Mouse (Mus musculus) ES-E14 (cell line): Measurements from ENCODE around the gene Tbc1d4. TPM values are rescaled to one million over a fixed set of nuclear protein-coding genes. Genes with fewer than 3 reads are reported as not detected.

Source experiments
- DNase-seq: peaks from one replicate; pipeline ENCODE4 v3.0.0-alpha.2; 2013; ENCODE audit warnings: low read depth, low spot score
- H3K27ac ChIP-seq: 2 replicates; pipeline ENCODE4 v1.5.1; 2012; ENCODE audit warnings: low read depth, mild to moderate bottlenecking, low read length, moderate library complexity, mixed read lengths; ENCODE audit not compliant: poor library complexity, insufficient read depth, severe bottlenecking
- H3K36me3 ChIP-seq: 2 replicates; pipeline ENCODE4 v1.6.1; 2012; ENCODE audit warnings: mild to moderate bottlenecking, low read length, moderate library complexity, mixed read lengths; ENCODE audit not compliant: control insufficient read depth, poor library complexity, insufficient read depth, severe bottlenecking
- H3K4me1 ChIP-seq, 2 experiments: fragments of 150-350 bp in 1 of 2; sonication (generic) in 1 of 2; 2 replicates each; pipeline ENCODE4 v1.6.1; 2012; ENCODE audit warnings: low read length in 2 of 2, mild to moderate bottlenecking in 1 of 2, mixed read lengths in 1 of 2; ENCODE audit not compliant: control insufficient read depth in 2 of 2, insufficient read depth in 2 of 2, poor library complexity in 1 of 2
- H3K4me3 ChIP-seq, 2 experiments: fragments of 150-350 bp in 1 of 2; sonication (generic) in 1 of 2; 2 replicates each; pipeline ENCODE4 v1.5.1; 2012; ENCODE audit warnings: low read length in 2 of 2, low read depth in 1 of 2, mild to moderate bottlenecking in 1 of 2, mixed read lengths in 1 of 2; ENCODE audit not compliant: insufficient read depth in 1 of 2, poor library complexity in 1 of 2, severe bottlenecking in 1 of 2
- H3K9ac ChIP-seq: 2 replicates; pipeline ENCODE4 v1.6.1; 2012; ENCODE audit warnings: low read depth, mild to moderate bottlenecking, low read length, mixed read lengths; ENCODE audit not compliant: poor library complexity, insufficient read depth, severe bottlenecking
- H3K9me3 ChIP-seq: fragments of 150-350 bp; sonication (generic); 2 replicates; pipeline ENCODE4 v1.6.1; 2012; ENCODE audit warnings: low read depth, mild to moderate bottlenecking, low read length; ENCODE audit not compliant: control insufficient read depth, insufficient read depth
- CHD2 ChIP-seq: IDR thresholded peaks from 2 replicates; pipeline ENCODE4 v1.6.1; 2014; ENCODE audit warnings: mild to moderate bottlenecking, low read depth, low read length, inconsistent platforms
- HCFC1 ChIP-seq: IDR thresholded peaks from 2 replicates; pipeline ENCODE4 v1.6.1; 2012; ENCODE audit warnings: low read length, inconsistent platforms, borderline replicate concordance; ENCODE audit not compliant: insufficient read depth
- MAFK ChIP-seq: IDR thresholded peaks from 2 replicates; pipeline ENCODE4 v1.6.1; 2014; ENCODE audit warnings: mild to moderate bottlenecking, low read depth, low read length, inconsistent platforms; ENCODE audit not compliant: insufficient read depth
- ZC3H11A ChIP-seq: IDR thresholded peaks from 2 replicates; pipeline ENCODE4 v1.6.1; 2012; ENCODE audit warnings: low read depth, mild to moderate bottlenecking, inconsistent platforms, low read length, borderline replicate concordance
- ZNF384 ChIP-seq: IDR thresholded peaks from 2 replicates; pipeline ENCODE4 v1.6.1; 2012; ENCODE audit warnings: low read depth, low read length, inconsistent platforms
- in situ Hi-C, 2 experiments: fragments of 600-800 bp; cut with MboI; formaldehyde crosslinking; loops; one replicate each; pipeline ENCODE4 v1.15.1; 2025; ENCODE audit warnings: low sequenced_read_pairs in 2 of 2, inconsistent platforms in 1 of 2; ENCODE audit not compliant: unreplicated experiment in 2 of 2
- total RNA-seq: library from RNA; depleted of rRNA; stranded (reverse); fragments of 300-350 nt; gene quantifications from 2 replicates; pipeline ENCODE4 v1.2.3, GENCODE M21; 2012

The Tbc1d4 gene
- total RNA-seq, 1 experiment, result 1.1 TPM

- in situ Hi-C loops, result no loop called here
- no peak overlapping the region for H3K4me3 ChIP-seq
- no peaks in the 10 kb centered on the region for H3K9me3 ChIP-seq
- no peak overlapping the region for H3K27ac ChIP-seq
- DNase-seq, result no peak
- no peak overlapping the region for H3K9ac ChIP-seq
- no peaks in the 10 kb centered on the region for H3K36me3 ChIP-seq
- H3K4me1 ChIP-seq, result peaks cover 0 to 2% of the 10 kb centered on the region in 2 experiments; a peak in 1 of 4 replicates
- no peak for TF ChIP-seq MAFK
- no peak for TF ChIP-seq CHD2
- TF ChIP-seq HCFC1, result no peak
- no peak for TF ChIP-seq ZC3H11A
These were observed 90.7 kb downstream of the Tbc1d4 start for GRCm38 (mm10) chr14:101518259-101518658.

DNA sequence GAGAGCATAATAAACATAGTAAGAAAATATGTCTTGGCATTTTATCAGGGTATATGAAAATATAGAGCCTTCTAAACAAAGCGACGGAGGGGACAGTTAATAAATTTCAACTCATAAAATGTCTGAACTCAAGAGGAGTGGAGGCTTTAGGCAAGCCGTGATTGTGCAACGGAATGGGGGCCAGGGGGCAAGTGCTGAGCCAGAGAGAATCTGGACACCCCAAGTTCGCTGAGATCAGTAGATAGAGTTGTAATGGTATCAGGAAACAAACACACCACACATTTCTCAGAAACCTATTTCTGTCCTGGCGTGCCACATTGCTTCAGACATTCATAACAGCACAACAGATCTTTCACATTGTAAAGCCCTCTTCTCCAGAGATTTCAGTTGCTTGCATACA lies 91.2 kb downstream of the Tbc1d4 start:
- Histone ChIP-seq H3K9ac (no peak overlapping the region), H3K4me1 (peaks cover 0 to 2% of the 10 kb centered on the region in 2 experiments; a peak in 1 of 4 replicates), H3K9me3 (no peaks in the 10 kb centered on the region), H3K4me3 (no peak overlapping the region), H3K27ac (no peak overlapping the region), H3K36me3 (no peaks in the 10 kb centered on the region)
- no peak for DNase-seq
- in situ Hi-C loops, result no loop called here
- TF ChIP-seq ZC3H11A (no peak), MAFK (no peak), HCFC1 (no peak), ZNF384 (no peak), CHD2 (no peak)

- H3K4me1 ChIP-seq, result peaks cover 0 to 2% of the 10 kb centered on the region in 2 experiments; a peak in 1 of 4 replicates
- no peak overlapping the region for H3K4me3 ChIP-seq
- H3K27ac ChIP-seq, result no peak overlapping the region
- in situ Hi-C loops, result no loop called here
- peak; percentile 41 for DNase-seq
- H3K36me3 ChIP-seq, result no peaks in the 10 kb centered on the region
- TF ChIP-seq ZC3H11A (0 out of 2 replicates have a peak, but pooled peaks have one; percentile 23), MAFK (no peak)
- H3K9me3 ChIP-seq, result no peaks in the 10 kb centered on the region
- no peak overlapping the region for H3K9ac ChIP-seq
These were observed 91.7 kb downstream of the Tbc1d4 start for GRCm38 (mm10) chr14:101517341-101517740.

DNA sequence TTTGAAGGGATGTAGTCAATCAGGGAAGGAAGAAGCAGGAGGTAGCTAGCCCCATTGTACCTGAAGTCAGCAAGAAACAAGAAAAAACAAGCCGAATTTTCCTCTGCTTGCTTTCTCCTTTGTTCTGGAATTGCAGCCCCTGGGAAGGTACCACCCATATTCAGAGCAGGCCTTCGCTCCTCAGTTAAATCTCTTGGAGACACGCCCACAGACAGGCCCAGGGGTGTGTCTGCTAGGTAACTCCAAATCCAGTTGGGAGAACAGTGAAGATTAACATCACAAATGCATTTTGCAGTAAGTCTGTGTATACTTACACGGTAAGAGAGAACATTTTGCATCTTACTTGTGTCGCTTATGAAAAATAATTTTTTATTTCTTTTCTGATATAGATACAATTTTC lies 92.1 kb downstream of the Tbc1d4 start:
- no peak for TF ChIP-seq HCFC1
- no peak for TF ChIP-seq ZNF384
- no peak for TF ChIP-seq ZC3H11A
- TF ChIP-seq MAFK, result no peak
- no peak for TF ChIP-seq CHD2
- peak; percentile 42 for DNase-seq
- Histone ChIP-seq H3K27ac (no peak overlapping the region), H3K9me3 (no peaks in the 10 kb centered on the region), H3K4me1 (peaks cover 0 to 2% of the 10 kb centered on the region in 2 experiments; a peak in 1 of 4 replicates), H3K9ac (no peak overlapping the region), H3K4me3 (no peak overlapping the region), H3K36me3 (no peaks in the 10 kb centered on the region)
- in situ Hi-C loops, result no loop called here

DNA sequence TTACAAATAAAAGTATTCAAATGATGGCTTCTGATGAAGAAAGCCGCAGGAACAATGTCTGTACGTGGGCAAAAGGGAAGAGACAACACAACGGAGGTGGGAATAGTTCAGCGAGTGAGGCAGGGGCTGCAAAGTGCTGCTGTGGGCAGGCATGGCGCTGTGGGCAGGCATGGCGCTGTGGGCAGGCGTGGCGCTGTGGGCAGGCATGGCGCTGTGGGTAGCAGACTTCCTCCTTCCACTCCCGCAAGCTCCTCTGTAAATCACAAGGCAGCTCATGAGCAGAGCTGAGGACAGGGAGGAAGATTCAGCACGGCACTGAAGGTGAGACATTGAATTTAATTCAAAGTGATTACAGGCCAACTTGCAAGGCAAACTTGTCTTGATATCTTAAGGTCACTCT lies 93.0 kb downstream of the Tbc1d4 start:
- peaks cover 0 to 2% of the 10 kb centered on the region in 2 experiments; a peak in 1 of 4 replicates for H3K4me1 ChIP-seq
- TF ChIP-seq ZNF384 (no peak), HCFC1 (no peak), CHD2 (no peak)
- DNase-seq, result no peak
- H3K9ac ChIP-seq, result no peak overlapping the region
- no peaks in the 10 kb centered on the region for H3K9me3 ChIP-seq
- no peak overlapping the region for H3K4me3 ChIP-seq
- H3K36me3 ChIP-seq, result no peaks in the 10 kb centered on the region
- in situ Hi-C loops, result no loop called here
- H3K27ac ChIP-seq, result no peak overlapping the region
